Mouse (Mus musculus) stomach, postnatal 0 days (tissue): ENCODE measurements around the gene Snf8.

Experiments
- CTCF ChIP-seq: IDR thresholded peaks from 2 replicates; pipeline ENCODE4 v1.5.1; 2016; ENCODE audit warnings: antibody characterized with exemption, low read depth, mild to moderate bottlenecking, moderate library complexity
- EP300 ChIP-seq: optimal IDR thresholded peaks from 2 replicates; pipeline ENCODE3; 2016; ENCODE audit warnings: antibody characterized with exemption

DNA sequence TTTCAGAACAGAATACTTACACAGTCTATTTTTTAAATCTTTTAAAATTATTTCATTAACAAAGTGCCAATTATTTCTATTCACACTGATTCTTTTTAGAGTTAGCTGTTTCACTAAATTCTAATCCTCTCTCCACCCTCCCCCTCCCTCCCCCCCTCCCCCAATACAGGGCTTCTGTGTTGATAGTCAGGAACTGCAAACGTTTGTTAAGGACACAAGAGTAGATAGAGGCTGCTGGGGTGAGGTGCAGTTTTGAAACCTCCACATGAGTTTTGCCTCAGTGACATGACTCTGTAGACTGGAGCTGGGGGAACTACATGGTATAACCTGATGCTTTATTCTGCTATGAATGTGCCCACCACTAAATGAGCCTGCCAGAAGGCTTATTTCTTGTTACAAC, 25.9 kb upstream of the Snf8 start:
- no peak for TF ChIP-seq EP300
- no peak for TF ChIP-seq CTCF
